Mouse (Mus musculus) G1E (cell line): ENCODE results near the gene Gm16253. TPM values are rescaled to one million over a fixed set of nuclear protein-coding genes. Genes with fewer than 3 reads are reported as not detected.

Experiments
- ATAC-seq: 2 replicates; pipeline ENCODE4 v1.8.0; 2016; ENCODE audit warnings: mild to moderate bottlenecking; ENCODE audit not compliant: insufficient number of reproducible peaks, poor library complexity, low FRiP score, severe bottlenecking; ENCODE audit errors: extremely low read depth
- DNase-seq: peaks from one replicate; pipeline ENCODE4 v3.0.0; 2012; ENCODE audit warnings: low spot score
- H3K27me3 ChIP-seq: 2 replicates; pipeline ENCODE4 v1.6.1; 2012; ENCODE audit warnings: mild to moderate bottlenecking, low read length, inconsistent platforms; ENCODE audit not compliant: insufficient read depth
- H3K36me3 ChIP-seq: replicated peaks from 2 replicates; pipeline ENCODE3; 2012; ENCODE audit warnings: mild to moderate bottlenecking, inconsistent platforms
- H3K4me1 ChIP-seq: 2 replicates; pipeline ENCODE4 v1.6.1; 2012; ENCODE audit warnings: low read depth, low read length, inconsistent platforms, mixed read lengths; ENCODE audit not compliant: insufficient read depth
- H3K4me3 ChIP-seq: 2 replicates; pipeline ENCODE4 v1.5.1; 2012; ENCODE audit warnings: low read depth, mild to moderate bottlenecking, inconsistent platforms, low read length, moderate library complexity, mixed read lengths
- H3K9me3 ChIP-seq: replicated peaks from 2 replicates; pipeline ENCODE4 v1.6.1; 2012; ENCODE audit warnings: inconsistent platforms
- CTCF ChIP-seq: IDR thresholded peaks from 2 replicates; pipeline ENCODE4 v1.5.1; 2012; ENCODE audit warnings: low read depth, low read length, inconsistent platforms, mixed read lengths
- GATA1 ChIP-seq: IDR thresholded peaks from 2 replicates; pipeline ENCODE4 v1.6.1; 2012; ENCODE audit warnings: borderline replicate concordance, low read length, inconsistent platforms, mixed read lengths
- GATA2 ChIP-seq: IDR thresholded peaks from 2 replicates; pipeline ENCODE4 v1.6.1; 2012; ENCODE audit warnings: low read depth, low read length, inconsistent platforms, borderline replicate concordance
- POLR2AphosphoS5 ChIP-seq: IDR thresholded peaks from 2 replicates; pipeline ENCODE4 v1.6.1; 2012; ENCODE audit warnings: low read depth, low read length, inconsistent platforms; ENCODE audit not compliant: insufficient replicate concordance
- TAL1 ChIP-seq: conservative IDR thresholded peaks from 2 replicates; pipeline ENCODE4 v1.6.1; 2012; ENCODE audit warnings: low read depth, low read length, inconsistent platforms, mixed read lengths
- polyA plus RNA-seq: library from polyadenylated mRNA; stranded (reverse); fragments of >175 nt; gene quantifications from 2 replicates; pipeline ENCODE4 v1.2.3, GENCODE M21; 2012
- total RNA-seq, 2 experiments: library from RNA; stranded (forward) in 1 of 2; stranded (reverse) in 1 of 2; fragments of 200-1000 nt in 1 of 2; fragments of >200 nt in 1 of 2; fragmentation: Nextera tagmentation in 1 of 2; gene quantifications; 2 replicates each; pipeline ENCODE4 v1.2.3; 2014 to 2017

Gene Gm16253
- total and polyA plus RNA-seq, 3 experiments: not detected

GRCm38 (mm10) chr3:96583386-96583785 is 6.6 kb downstream of the Gm16253 start:
- H3K4me3 ChIP-seq: no peak overlapping the region
- TF ChIP-seq GATA1 (no peak), CTCF (no peak), POLR2AphosphoS5 (no peak), GATA2 (no peak), TAL1 (no peak)
- H3K36me3 ChIP-seq: peaks cover 36% of the 10 kb centered on the region
- DNase-seq (no peak), ATAC-seq (no peak)
- peaks cover 15% of the 10 kb centered on the region for H3K4me1 ChIP-seq
- H3K27me3 ChIP-seq: no peaks in the 10 kb centered on the region
- peaks cover 4% of the 10 kb centered on the region; the same call in 1 of the 2 replicates for H3K9me3 ChIP-seq

GRCm38 (mm10) chr3:96590657-96591056 is 13.9 kb downstream of the Gm16253 start:
- peaks cover 18% of the 10 kb centered on the region for H3K36me3 ChIP-seq
- TF ChIP-seq POLR2AphosphoS5 (no peak), GATA1 (no peak), TAL1 (no peak), GATA2 (no peak), CTCF (no peak)
- DNase-seq: no peak
- H3K9me3 ChIP-seq: peaks cover 4% of the 10 kb centered on the region; the same call in 1 of the 2 replicates
- ATAC-seq: no peak
- no peak overlapping the region for H3K4me3 ChIP-seq
- H3K4me1 ChIP-seq: peaks cover 19% of the 10 kb centered on the region
- peaks cover 4% of the 10 kb centered on the region for H3K27me3 ChIP-seq

- ATAC-seq: no peak
- Histone ChIP-seq H3K4me3 (peak overlapping the region; percentile 82), H3K27me3 (peaks cover 31% of the 10 kb centered on the region), H3K4me1 (peaks cover 45% of the 10 kb centered on the region), H3K9me3 (peaks cover 8% of the 10 kb centered on the region), H3K36me3 (peaks cover 9% of the 10 kb centered on the region)
- TF ChIP-seq GATA1: no peak
- no peak for TF ChIP-seq POLR2AphosphoS5
- TF ChIP-seq GATA2: no peak
- TF ChIP-seq TAL1: no peak
- TF ChIP-seq CTCF: no peak
- peak; percentile 26 for DNase-seq
Observed at GRCm38 (mm10) chr3:96593374-96593773, 16.6 kb downstream of the Gm16253 start.

DNA sequence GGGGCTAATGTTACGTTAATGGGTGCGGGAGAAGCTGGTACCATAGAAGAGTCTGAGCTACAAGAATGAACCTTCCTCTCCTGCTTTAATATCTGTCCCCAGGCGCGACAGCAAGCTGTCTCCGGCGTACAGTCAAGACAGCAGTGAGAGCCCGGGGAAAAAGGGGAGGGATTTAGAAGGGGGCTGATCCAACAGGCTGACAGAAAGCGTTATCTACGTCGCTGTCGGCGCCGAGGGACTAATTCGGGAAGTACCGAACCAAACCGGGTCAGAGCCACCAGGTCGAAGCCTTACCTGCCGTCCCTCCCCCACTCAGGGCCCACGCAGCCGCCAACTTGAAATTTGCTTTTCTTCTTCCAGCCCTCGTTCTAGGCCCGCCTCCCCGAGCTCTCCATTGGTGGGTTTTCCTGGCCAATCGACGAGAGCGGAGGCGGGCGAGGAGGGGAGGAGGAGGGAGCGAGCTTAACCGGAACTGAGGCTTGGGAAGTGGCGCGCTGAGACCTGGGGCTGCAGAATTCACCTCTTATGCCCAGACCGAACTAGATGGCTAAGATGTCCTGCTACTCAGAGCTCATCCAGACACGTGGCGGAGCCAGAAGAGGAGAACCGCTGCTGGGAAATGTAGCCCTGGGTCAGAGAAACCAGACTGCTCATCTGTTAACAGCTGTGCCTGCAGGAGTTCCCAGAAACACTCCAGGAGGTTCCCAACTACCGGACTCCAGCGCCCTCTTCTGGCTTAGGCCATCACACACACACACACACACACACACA is 17.2 kb downstream of the Gm16253 start, which contains the start of gene Polr3gl:
Gene Polr3gl, minus strand, starts transcription at position 392 of the 771 bp plus-strand sequence.
- Histone ChIP-seq H3K4me3 (peak within 1 kb of the TSS; percentile 82), H3K36me3 (peaks cover 9% of the 10 kb centered on the region), H3K9me3 (peaks cover 8% of the 10 kb centered on the region), H3K4me1 (peaks cover 47% of the 10 kb centered on the region), H3K27me3 (peaks cover 37% of the 10 kb centered on the region)
- ATAC-seq (peak; percentile 99), DNase-seq (peak; percentile 96)
- TF ChIP-seq CTCF (no peak), GATA2 (no peak), GATA1 (no peak), TAL1 (no peak), POLR2AphosphoS5 (no peak)

GRCm38 (mm10) chr3:96594851-96595250 is 18.1 kb downstream of the Gm16253 start:
- Histone ChIP-seq H3K4me3 (no peak overlapping the region), H3K9me3 (peaks cover 8% of the 10 kb centered on the region), H3K36me3 (peaks cover 4% of the 10 kb centered on the region), H3K27me3 (peaks cover 42% of the 10 kb centered on the region), H3K4me1 (peaks cover 52% of the 10 kb centered on the region)
- no peak for ATAC-seq
- DNase-seq: no peak
- TF ChIP-seq GATA2 (no peak), CTCF (no peak), GATA1 (no peak), POLR2AphosphoS5 (no peak), TAL1 (no peak)

GRCm38 (mm10) chr3:96595661-96596060 is 18.9 kb downstream of the Gm16253 start:
- peaks cover 60% of the 10 kb centered on the region for H3K4me1 ChIP-seq
- peaks cover 8% of the 10 kb centered on the region for H3K9me3 ChIP-seq
- TF ChIP-seq GATA2 (no peak), POLR2AphosphoS5 (no peak), TAL1 (no peak), GATA1 (no peak), CTCF (no peak)
- no peak overlapping the region for H3K4me3 ChIP-seq
- H3K27me3 ChIP-seq: peaks cover 42% of the 10 kb centered on the region
- H3K36me3 ChIP-seq: no peaks in the 10 kb centered on the region
- ATAC-seq: no peak
- DNase-seq: no peak
